16 mouse cellular contexts compared by ENCODE assay signal in the genomic region with DNA sequence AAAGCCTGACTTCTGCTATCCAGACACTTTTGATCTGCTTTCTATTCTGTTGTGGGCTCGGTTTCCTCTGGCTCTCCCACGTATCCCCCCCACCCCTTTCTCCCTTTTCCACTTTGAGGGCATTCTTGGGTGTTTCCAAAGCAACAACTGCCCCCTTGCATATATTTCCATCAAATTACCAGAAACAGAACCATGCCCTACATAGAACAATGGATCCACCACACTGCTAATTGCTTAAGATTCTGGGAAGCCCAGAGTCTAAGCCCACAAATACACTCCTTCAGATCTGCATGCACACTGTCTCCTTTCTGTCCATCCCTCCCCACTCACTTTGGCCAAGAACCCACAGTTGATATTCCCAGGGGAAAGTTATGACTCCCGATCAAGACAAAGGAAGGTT. TPM values are rescaled to one million over a fixed set of nuclear protein-coding genes. Genes with fewer than 3 reads are reported as not detected.
DNase-seq lines count a peak whose midpoint lies in the region; ATAC-seq and TF ChIP-seq lines count a peak whose summit lies in the region.
"Had no signal": no experiment of that assay in that cellular context is flagged by ENCODE, and none has a peak within 500 bp of the region (broad histone marks: within the 10 kb centered on the region; RNA-seq: fewer than 3 reads in every experiment).

No protein-coding gene starts in this region.

- peak; percentile 63 for ATAC-seq in forebrain, embryonic 11.5 days (replicated peaks; ENCODE audit: low FRiP score)
- peak; percentile 84; the same call in 1 of the 2 replicates for ATAC-seq in hindbrain, embryonic 14.5 days (ENCODE audit: low FRiP score)
- peak; percentile 79 for ATAC-seq in neural tube, embryonic 12.5 days (ENCODE audit: low FRiP score, low read depth)
- no peak for ATAC-seq in intestine, postnatal 0 days

- H3K9ac ChIP-seq in forebrain, embryonic 11.5 days (ENCODE audit: low read length) = no peak overlapping the region
- H3K9ac ChIP-seq in hindbrain, embryonic 14.5 days = no peak overlapping the region
- no peak overlapping the region for H3K9ac ChIP-seq in neural tube, embryonic 12.5 days
- no peak overlapping the region for H3K9ac ChIP-seq in intestine, postnatal 0 days (ENCODE audit: low read depth, low read length)
- H3K9ac ChIP-seq: kidney, embryonic 15.5 days; limb, embryonic 13.5 days; lung, embryonic 14.5 days had no signal

- no peaks in the 10 kb centered on the region for H3K9me3 ChIP-seq in forebrain, embryonic 11.5 days (ENCODE audit: control insufficient read depth, low read length)
- H3K9me3 ChIP-seq in hindbrain, embryonic 14.5 days (ENCODE audit: control insufficient read depth, low read length) = no peaks in the 10 kb centered on the region
- no peaks in the 10 kb centered on the region for H3K9me3 ChIP-seq in neural tube, embryonic 12.5 days
- no peaks in the 10 kb centered on the region for H3K9me3 ChIP-seq in intestine, postnatal 0 days (ENCODE audit: control insufficient read depth)
- H3K9me3 ChIP-seq: kidney, embryonic 15.5 days; limb, embryonic 13.5 days had no signal

- H3K36me3 ChIP-seq in forebrain, embryonic 11.5 days (ENCODE audit: control insufficient read depth, insufficient read depth, low read length) = no peaks in the 10 kb centered on the region
- no peaks in the 10 kb centered on the region for H3K36me3 ChIP-seq in hindbrain, embryonic 14.5 days (replicated peaks; ENCODE audit: control insufficient read depth, insufficient read depth)
- H3K36me3 ChIP-seq in neural tube, embryonic 12.5 days = no peaks in the 10 kb centered on the region
- H3K36me3 ChIP-seq in intestine, postnatal 0 days (ENCODE audit: control insufficient read depth, insufficient read depth) = no peaks in the 10 kb centered on the region
- H3K36me3 ChIP-seq: kidney, embryonic 15.5 days; limb, embryonic 13.5 days had no signal

- H3K27ac ChIP-seq in layer of hippocampus, adult 2 months = peak overlapping the region; percentile 86
- no peak overlapping the region for H3K27ac ChIP-seq in forebrain, embryonic 11.5 days (ENCODE audit: low read depth, low read length)
- H3K27ac ChIP-seq in hindbrain, embryonic 14.5 days = peak overlapping the region; percentile 57
- H3K27ac ChIP-seq in neural tube, embryonic 12.5 days = no peak overlapping the region
- H3K27ac ChIP-seq in intestine, postnatal 0 days (ENCODE audit: low read depth, low read length) = no peak overlapping the region
- H3K27ac ChIP-seq: heart, adult 2 months; kidney, embryonic 15.5 days; limb, embryonic 13.5 days had no signal

- H3K27me3 ChIP-seq in forebrain, embryonic 11.5 days (ENCODE audit: control insufficient read depth, insufficient read depth, low read length) = no peaks in the 10 kb centered on the region
- no peaks in the 10 kb centered on the region for H3K27me3 ChIP-seq in hindbrain, embryonic 14.5 days (ENCODE audit: control insufficient read depth, insufficient read depth, low read length)
- no peaks in the 10 kb centered on the region for H3K27me3 ChIP-seq in neural tube, embryonic 12.5 days (replicated peaks)
- H3K27me3 ChIP-seq in intestine, postnatal 0 days (replicated peaks; ENCODE audit: control insufficient read depth, insufficient read depth, low read length) = no peaks in the 10 kb centered on the region
- H3K27me3 ChIP-seq: kidney, embryonic 15.5 days; limb, embryonic 13.5 days had no signal

- no peak overlapping the region for H3K4me2 ChIP-seq in forebrain, embryonic 11.5 days (ENCODE audit: low read depth, low read length, severe bottlenecking)
- H3K4me2 ChIP-seq in hindbrain, embryonic 14.5 days (replicated peaks) = no peak overlapping the region
- H3K4me2 ChIP-seq in neural tube, embryonic 12.5 days (replicated peaks) = no peak overlapping the region
- H3K4me2 ChIP-seq in intestine, postnatal 0 days (replicated peaks; ENCODE audit: low read depth) = no peak overlapping the region
- H3K4me2 ChIP-seq: kidney, embryonic 15.5 days; limb, embryonic 13.5 days; lung, embryonic 14.5 days had no signal

- TF ChIP-seq CTCF in layer of hippocampus, adult 2 months (conservative IDR thresholded peaks at IDR 0.05) = no peak
- TF ChIP-seq CTCF in intestine, postnatal 0 days (IDR thresholded peaks at IDR 0.05; ENCODE audit: low read depth) = no peak

- no peak overlapping the region for H3K4me3 ChIP-seq in layer of hippocampus, adult 2 months
- H3K4me3 ChIP-seq in forebrain, embryonic 11.5 days (ENCODE audit: low read depth, low read length) = no peak overlapping the region
- no peak overlapping the region for H3K4me3 ChIP-seq in hindbrain, embryonic 14.5 days (replicated peaks; ENCODE audit: low read length)
- H3K4me3 ChIP-seq in neural tube, embryonic 12.5 days = no peak overlapping the region
- H3K4me3 ChIP-seq in intestine, postnatal 0 days (ENCODE audit: low read depth, low read length) = no peak overlapping the region
- H3K4me3 ChIP-seq: heart, adult 2 months; kidney, embryonic 15.5 days; limb, embryonic 13.5 days had no signal

- WGBS in forebrain, embryonic 11.5 days = 35% methylated on average over 3 of the region's 3 CpGs
- 18% methylated on average over 3 of the region's 3 CpGs for WGBS in hindbrain, embryonic 14.5 days
- WGBS in neural tube, embryonic 12.5 days = 28% methylated on average over 3 of the region's 3 CpGs
- 61% methylated on average over 3 of the region's 3 CpGs for WGBS in intestine, postnatal 0 days

- DNase-seq in layer of hippocampus, adult 2 months (ENCODE audit: low spot score in 2 of 2) = peak in 1 of 2 experiments; percentile 28
- no peak for DNase-seq in layer of hippocampus, postnatal 36 days
- DNase-seq in forebrain, embryonic 11.5 days (ENCODE audit: low spot score) = no peak
- no peak for DNase-seq in hindbrain, embryonic 14.5 days (ENCODE audit: low spot score)
- DNase-seq in thymus, postnatal 4 days = no peak
- DNase-seq in lung, postnatal 25 days (ENCODE audit: low spot score) = no peak
- DNase-seq: heart, adult 2 months; lung, embryonic 14.5 days had no signal

- no peaks in the 10 kb centered on the region; the same call in 1 of the 2 replicates for H3K4me1 ChIP-seq in forebrain, embryonic 11.5 days (replicated peaks; ENCODE audit: control insufficient read depth, insufficient read depth, low read length)
- H3K4me1 ChIP-seq in hindbrain, embryonic 14.5 days (replicated peaks; ENCODE audit: control insufficient read depth, insufficient read depth, low read length) = 0 out of 2 replicates have a peak, but pooled peaks cover 7% of the 10 kb centered on the region
- H3K4me1 ChIP-seq in neural tube, embryonic 12.5 days = peaks cover 15% of the 10 kb centered on the region; the same call in 1 of the 2 replicates
- H3K4me1 ChIP-seq in intestine, postnatal 0 days (replicated peaks; ENCODE audit: control insufficient read depth, insufficient read depth, low read length) = 0 out of 2 replicates have a peak, but pooled peaks cover 3% of the 10 kb centered on the region
- H3K4me1 ChIP-seq: kidney, embryonic 15.5 days; limb, embryonic 13.5 days had no signal

RNA-seq across cellular contexts. Expression of a gene that starts 5.1 kb away (rescaled TPM):
- under 1 TPM in 1 of 2 experiments, not detected in 1; 0.15 TPM for total RNA-seq in layer of hippocampus, adult 2 months (2021)
- total RNA-seq in layer of hippocampus, postnatal 36 days (2021) = not detected
- polyA plus RNA-seq in forebrain, embryonic 11.5 days (2014; fragmentation: Nextera tagmentation; extraction: Ambion mirVana) = not detected in 2 replicates
- polyA plus RNA-seq in hindbrain, embryonic 14.5 days (2014; fragmentation: Nextera tagmentation; extraction: Ambion mirVana) = 0.37 TPM in 1 of 2 replicates, not detected in the other
- not detected in 2 replicates for polyA plus RNA-seq in neural tube, embryonic 12.5 days (2016; fragmentation: Nextera tagmentation; extraction: Ambion mirVana)
- not detected in 2 replicates for polyA plus RNA-seq in intestine, postnatal 0 days (2015; fragmentation: Nextera tagmentation; extraction: Ambion mirVana)
- total RNA-seq: hematopoietic stem cell, adult 5-6 weeks; megakaryocyte-erythroid progenitor cell, adult 5-6 weeks had no signal
- polyA plus RNA-seq: embryonic facial prominence, embryonic 11.5 days; kidney, embryonic 15.5 days; limb, embryonic 13.5 days; lung, embryonic 14.5 days; spleen, adult 2 months had no signal

RNA-seq across cellular contexts. Expression of a gene that starts 55.4 kb away (rescaled TPM):
- total RNA-seq in layer of hippocampus, adult 2 months (2021) = 1 to 10 TPM in 1 of 2 experiments, under 1 TPM in 1; 0.69 to 1.0 TPM
- total RNA-seq in layer of hippocampus, postnatal 36 days (2021) = under 1 TPM; 0.72 to 0.96 TPM
- not detected in 2 replicates for polyA plus RNA-seq in forebrain, embryonic 11.5 days (2014; fragmentation: Nextera tagmentation; extraction: Ambion mirVana)
- 0.08 and 0.09 TPM in 2 replicates for polyA plus RNA-seq in hindbrain, embryonic 14.5 days (2014; fragmentation: Nextera tagmentation; extraction: Ambion mirVana)
- polyA plus RNA-seq in neural tube, embryonic 12.5 days (2016; fragmentation: Nextera tagmentation; extraction: Ambion mirVana) = not detected in 2 replicates
- polyA plus RNA-seq in intestine, postnatal 0 days (2015; fragmentation: Nextera tagmentation; extraction: Ambion mirVana) = 0.12 and 0.17 TPM in 2 replicates
- total RNA-seq: hematopoietic stem cell, adult 5-6 weeks; megakaryocyte-erythroid progenitor cell, adult 5-6 weeks had no signal
- polyA plus RNA-seq: embryonic facial prominence, embryonic 11.5 days; limb, embryonic 13.5 days; lung, embryonic 14.5 days had no signal

RNA-seq across cellular contexts. Expression of a gene that starts 58.6 kb away (rescaled TPM):
- 10 to 100 TPM; 40.9 to 44.5 TPM for total RNA-seq in layer of hippocampus, adult 2 months (2021)
- 10 to 100 TPM; 46.0 to 48.0 TPM for total RNA-seq in layer of hippocampus, postnatal 36 days (2021)
- polyA plus RNA-seq in forebrain, embryonic 11.5 days (2014; fragmentation: Nextera tagmentation; extraction: Ambion mirVana) = 19.8 and 20.2 TPM in 2 replicates
- polyA plus RNA-seq in hindbrain, embryonic 14.5 days (2014; fragmentation: Nextera tagmentation; extraction: Ambion mirVana) = 26.8 and 29.3 TPM in 2 replicates
- 19.6 and 21.0 TPM in 2 replicates for polyA plus RNA-seq in neural tube, embryonic 12.5 days (2016; fragmentation: Nextera tagmentation; extraction: Ambion mirVana)
- polyA plus RNA-seq in intestine, postnatal 0 days (2015; fragmentation: Nextera tagmentation; extraction: Ambion mirVana) = 6.3 and 6.6 TPM in 2 replicates

Comparison
In these comparisons a context has a peak if more than half of its experiments do, and no peak if none do; other contexts are left out.
1. H3K27ac ChIP-seq: peak in layer of hippocampus, adult 2 months (single experiment) and hindbrain, embryonic 14.5 days (single experiment); none in forebrain, embryonic 11.5 days (single experiment), neural tube, embryonic 12.5 days (single experiment) and intestine, postnatal 0 days (single experiment).